Mouse (Mus musculus) forebrain, embryonic 12.5 days (tissue): ENCODE measurements around the gene Olfr1387. TPM values are rescaled to one million over a fixed set of nuclear protein-coding genes. Genes with fewer than 3 reads are reported as not detected.
"Not testable (repeated sequence)": the region's sequence is repeated elsewhere in the genome, so short reads cannot be mapped to it uniquely, and the experiment has no call there.

Experiments used
- ATAC-seq: fragments of 200-750 bp; cut with Nextera tagmentation; 2 replicates; pipeline ENCODE4 v1.8.0; 2017; ENCODE audit warnings: moderate TSS enrichment; ENCODE audit not compliant: low FRiP score
- H3K27ac ChIP-seq: fragments of 300-500 bp; sonication (generic); 2 replicates; pipeline ENCODE4 v1.5.1; 2016; ENCODE audit warnings: mild to moderate bottlenecking
- H3K27me3 ChIP-seq: fragments of 300-500 bp; sonication (generic); 2 replicates; pipeline ENCODE4 v1.6.1; 2016; ENCODE audit warnings: mild to moderate bottlenecking
- H3K36me3 ChIP-seq: fragments of 300-500 bp; sonication (generic); replicated peaks from 2 replicates; pipeline ENCODE4 v1.6.1; 2016; ENCODE audit warnings: mild to moderate bottlenecking
- H3K4me1 ChIP-seq: fragments of 300-500 bp; sonication (generic); 2 replicates; pipeline ENCODE4 v1.6.1; 2016
- H3K4me2 ChIP-seq: fragments of 300-500 bp; sonication (generic); 2 replicates; pipeline ENCODE4 v1.6.1; 2016; ENCODE audit warnings: mild to moderate bottlenecking, moderate library complexity
- H3K4me3 ChIP-seq: fragments of 300-500 bp; sonication (generic); replicated peaks from 2 replicates; pipeline ENCODE4 v1.5.1; 2016; ENCODE audit warnings: mild to moderate bottlenecking
- H3K9ac ChIP-seq: fragments of 300-500 bp; sonication (generic); 2 replicates; pipeline ENCODE4 v1.6.1; 2016; ENCODE audit warnings: mild to moderate bottlenecking
- H3K9me3 ChIP-seq: fragments of 300-500 bp; sonication (generic); 2 replicates; pipeline ENCODE4 v1.6.1; 2016
- WGBS: fragments of 180-500 bp; shearing (Covaris S2); methylation state at CpG from one replicate; pipeline ENCODE4 v1.1.7; 2016; 5-methylcytosine and 5-hydroxymethylcytosine counted together
- polyA plus RNA-seq: library from polyadenylated mRNA; unstranded; fragments of >200 nt; fragmentation: Nextera tagmentation; extraction: Ambion mirVana; gene quantifications from 2 replicates; pipeline ENCODE4 v1.2.1, GENCODE M21; 2016

Gene Olfr1387
- not detected in 2 replicates for polyA plus RNA-seq

- Histone ChIP-seq H3K4me3 (no peak within 1 kb of the TSS), H3K4me2 (no peak within 1 kb of the TSS), H3K27me3 (no peaks in the 10 kb centered on the region), H3K36me3 (no peaks in the 10 kb centered on the region), H3K4me1 (no peaks in the 10 kb centered on the region), H3K27ac (no peak within 1 kb of the TSS), H3K9ac (no peak within 1 kb of the TSS), H3K9me3 (no peaks in the 10 kb centered on the region)
- 88% methylated on average over 1 of the region's 1 CpGs for WGBS
- no peak for ATAC-seq
Observed at GRCm38 (mm10) chr11:49455043-49455442, at the start of gene Olfr1387. Gene Olfr1387, plus strand, starts transcription at chr11:49455343.

- Histone ChIP-seq H3K4me1 (no peaks in the 10 kb centered on the region), H3K4me3 (no peak overlapping the region), H3K9ac (no peak overlapping the region), H3K27ac (no peak overlapping the region), H3K9me3 (no peaks in the 10 kb centered on the region), H3K4me2 (no peak overlapping the region), H3K27me3 (no peaks in the 10 kb centered on the region), H3K36me3 (no peaks in the 10 kb centered on the region)
- ATAC-seq, result no peak
- 76% methylated on average over 3 of the region's 3 CpGs for WGBS
Observed at GRCm38 (mm10) chr11:49406784-49407183, 48.4 kb upstream of the Olfr1387 start.

GRCm38 (mm10) chr11:49410540-49410939 lies 44.6 kb upstream of the Olfr1387 start:
- Histone ChIP-seq H3K4me3 (no peak overlapping the region), H3K4me2 (no peak overlapping the region), H3K36me3 (no peaks in the 10 kb centered on the region), H3K27ac (no peak overlapping the region), H3K9me3 (no peaks in the 10 kb centered on the region), H3K9ac (no peak overlapping the region), H3K4me1 (no peaks in the 10 kb centered on the region), H3K27me3 (no peaks in the 10 kb centered on the region)
- ATAC-seq, result no peak
- 49% methylated on average over 1 of the region's 1 CpGs for WGBS

GRCm38 (mm10) chr11:49422767-49423166 lies 32.4 kb upstream of the Olfr1387 start, which contains the start of gene Olfr1389:
Gene Olfr1389, plus strand, starts transcription at chr11:49423067.
- no peaks in the 10 kb centered on the region for H3K4me1 ChIP-seq
- no peaks in the 10 kb centered on the region for H3K27me3 ChIP-seq
- no peak within 1 kb of the TSS for H3K27ac ChIP-seq
- H3K9me3 ChIP-seq, result no peaks in the 10 kb centered on the region
- ATAC-seq, result no peak
- H3K4me2 ChIP-seq, result no peak within 1 kb of the TSS
- no peak within 1 kb of the TSS for H3K9ac ChIP-seq
- H3K4me3 ChIP-seq, result no peak within 1 kb of the TSS
- H3K36me3 ChIP-seq, result no peaks in the 10 kb centered on the region
- WGBS, result 96% methylated on average over 2 of the region's 2 CpGs

- Histone ChIP-seq H3K36me3 (no peaks in the 10 kb centered on the region), H3K4me2 (no peak overlapping the region), H3K4me3 (no peak overlapping the region), H3K27ac (no peak overlapping the region), H3K9ac (no peak overlapping the region), H3K4me1 (no peaks in the 10 kb centered on the region), H3K27me3 (no peaks in the 10 kb centered on the region), H3K9me3 (no peaks in the 10 kb centered on the region)
- ATAC-seq, result no peak
- 82% methylated on average over 1 of the region's 1 CpGs for WGBS
Observed at GRCm38 (mm10) chr11:49425257-49425927, 29.8 kb upstream of the Olfr1387 start.

GRCm38 (mm10) chr11:49429641-49430040 lies 25.5 kb upstream of the Olfr1387 start:
- Histone ChIP-seq H3K9ac (no peak overlapping the region), H3K27me3 (no peaks in the 10 kb centered on the region), H3K36me3 (no peaks in the 10 kb centered on the region), H3K4me1 (no peaks in the 10 kb centered on the region), H3K4me2 (no peak overlapping the region), H3K9me3 (no peaks in the 10 kb centered on the region), H3K27ac (no peak overlapping the region), H3K4me3 (no peak overlapping the region)
- ATAC-seq, result no peak
- WGBS, result 93% methylated on average over 2 of the region's 2 CpGs

- no peak for ATAC-seq
- H3K27me3 ChIP-seq, result no peaks in the 10 kb centered on the region
- 68% methylated on average over 3 of the region's 3 CpGs for WGBS
- H3K4me3 ChIP-seq, result no peak within 1 kb of the TSS
- no peak within 1 kb of the TSS for H3K27ac ChIP-seq
- H3K4me1 ChIP-seq, result no peaks in the 10 kb centered on the region
- H3K36me3 ChIP-seq, result no peaks in the 10 kb centered on the region
- H3K9me3 ChIP-seq, result no peaks in the 10 kb centered on the region
- H3K4me2 ChIP-seq, result no peak within 1 kb of the TSS
- H3K9ac ChIP-seq, result no peak within 1 kb of the TSS
Observed at GRCm38 (mm10) chr11:49436411-49436810, 18.7 kb upstream of the Olfr1387 start, which contains the start of gene Olfr1388. Gene Olfr1388, plus strand, starts transcription at chr11:49436624.

- not testable (repeated sequence) for H3K9ac ChIP-seq, H3K36me3 ChIP-seq, H3K27ac ChIP-seq, ATAC-seq, H3K9me3 ChIP-seq, H3K4me2 ChIP-seq, H3K4me3 ChIP-seq, H3K27me3 ChIP-seq, H3K4me1 ChIP-seq
- WGBS, result 80% methylated on average over 3 of the region's 3 CpGs
Observed at GRCm38 (mm10) chr11:49464746-49465145, 9.6 kb downstream of the Olfr1387 start, which contains the start of gene Olfr1386. Gene Olfr1386, plus strand, starts transcription at chr11:49465046.

- no peak overlapping the region for H3K4me3 ChIP-seq
- H3K36me3 ChIP-seq, result no peaks in the 10 kb centered on the region
- H3K4me1 ChIP-seq, result no peaks in the 10 kb centered on the region
- H3K27ac ChIP-seq, result no peak overlapping the region
- ATAC-seq, result no peak
- no peak overlapping the region for H3K4me2 ChIP-seq
- no peaks in the 10 kb centered on the region for H3K9me3 ChIP-seq
- WGBS, result 71% methylated on average over 4 of the region's 4 CpGs
- H3K27me3 ChIP-seq, result no peaks in the 10 kb centered on the region
- no peak overlapping the region for H3K9ac ChIP-seq
Observed at GRCm38 (mm10) chr11:49485973-49486372, 30.8 kb downstream of the Olfr1387 start.

- H3K9ac ChIP-seq, H3K4me2 ChIP-seq, H3K4me1 ChIP-seq, H3K4me3 ChIP-seq, H3K36me3 ChIP-seq, H3K27me3 ChIP-seq, ATAC-seq, H3K27ac ChIP-seq, H3K9me3 ChIP-seq: not testable (repeated sequence)
- WGBS, result 72% methylated on average over 1 of the region's 1 CpGs
Observed at GRCm38 (mm10) chr11:49488770-49489169, 33.6 kb downstream of the Olfr1387 start, which contains the start of gene Olfr1385. Gene Olfr1385, plus strand, starts transcription at chr11:49489070.

Other genes with a start within 250 kb of the Olfr1387 start
- gene Mgat1, start 211.2 kb upstream of the Olfr1387 start, polyA plus RNA-seq, result 31.4 and 35.5 TPM in 2 replicates
- 0.06 and 0.18 TPM in 2 replicates for gene Olfr1393, start 177.0 kb upstream of the Olfr1387 start, polyA plus RNA-seq
- gene Olfr1392, start 170.1 kb upstream of the Olfr1387 start, polyA plus RNA-seq, result not detected in 2 replicates
- not detected in 2 replicates for gene Olfr10, start 150.6 kb upstream of the Olfr1387 start, polyA plus RNA-seq
- gene Olfr1391, start 132.6 kb upstream of the Olfr1387 start, polyA plus RNA-seq, result not detected in 2 replicates
- not detected in 2 replicates for gene Olfr1390, start 120.2 kb upstream of the Olfr1387 start, polyA plus RNA-seq
- gene Olfr1389, start 32.3 kb upstream of the Olfr1387 start, polyA plus RNA-seq, result not detected in 2 replicates
- gene Olfr1388, start 18.7 kb upstream of the Olfr1387 start, polyA plus RNA-seq, result 0.10 and 0.13 TPM in 2 replicates
- gene Olfr1386, start 9.7 kb downstream of the Olfr1387 start, polyA plus RNA-seq, result not detected in 2 replicates
- not detected in 2 replicates for gene Olfr1385, start 33.7 kb downstream of the Olfr1387 start, polyA plus RNA-seq
- not detected in 2 replicates for gene Olfr1384, start 51.4 kb downstream of the Olfr1387 start, polyA plus RNA-seq
- not detected in 2 replicates for gene Olfr1383, start 64.3 kb downstream of the Olfr1387 start, polyA plus RNA-seq
- not detected in 2 replicates for gene Olfr1382, start 72.9 kb downstream of the Olfr1387 start, polyA plus RNA-seq
- not detected in 2 replicates for gene Olfr1381, start 88.1 kb downstream of the Olfr1387 start, polyA plus RNA-seq
- not detected in 2 replicates for gene Olfr1380, start 101.5 kb downstream of the Olfr1387 start, polyA plus RNA-seq
- gene Flt4, start 153.9 kb downstream of the Olfr1387 start, polyA plus RNA-seq, result 2.1 and 2.3 TPM in 2 replicates
- gene Scgb3a1, start 208.3 kb downstream of the Olfr1387 start, polyA plus RNA-seq, result not detected in 2 replicates